Mouse (Mus musculus) forebrain, postnatal 0 days (tissue): ENCODE measurements around the gene Znrf3. TPM values are rescaled to one million over a fixed set of nuclear protein-coding genes. Genes with fewer than 3 reads are reported as not detected.
A peak's percentile ranks its signal among the peaks of the same experiment; 100 is the strongest.

ENCODE experiments used
- ATAC-seq: fragments of 200-750 bp; cut with Nextera tagmentation; 2 replicates; pipeline ENCODE4 v1.8.0; 2017; ENCODE audit warnings: mild to moderate bottlenecking, moderate library complexity
- DNase-seq: peaks from one replicate; pipeline ENCODE4 v3.0.0-alpha.2; 2015
- H3K27ac ChIP-seq: fragments of 300-500 bp; sonication (generic); 2 replicates; pipeline ENCODE4 v1.5.1; 2014; ENCODE audit warnings: low read depth, mild to moderate bottlenecking, antibody characterized with exemption, low read length, moderate library complexity, mixed read lengths
- H3K27me3 ChIP-seq: fragments of 300-500 bp; sonication (generic); 2 replicates; pipeline ENCODE4 v1.6.1; 2014; ENCODE audit warnings: mild to moderate bottlenecking, low read length, mixed read lengths; ENCODE audit not compliant: insufficient read depth
- H3K36me3 ChIP-seq: fragments of 300-500 bp; sonication (generic); 2 replicates; pipeline ENCODE4 v1.6.1; 2014; ENCODE audit warnings: mild to moderate bottlenecking, moderate library complexity; ENCODE audit not compliant: insufficient read depth
- H3K4me1 ChIP-seq: fragments of 300-500 bp; sonication (generic); 2 replicates; pipeline ENCODE4 v1.6.1; 2014; ENCODE audit warnings: antibody characterized with exemption; ENCODE audit not compliant: insufficient read depth
- H3K4me2 ChIP-seq: fragments of 300-500 bp; sonication (generic); 2 replicates; pipeline ENCODE4 v1.6.1; 2014; ENCODE audit warnings: low read depth, mild to moderate bottlenecking, moderate library complexity
- H3K4me3 ChIP-seq: fragments of 300-500 bp; sonication (generic); 2 replicates; pipeline ENCODE4 v1.5.1; 2014; ENCODE audit warnings: low read depth, low read length, mixed read lengths
- H3K9ac ChIP-seq: fragments of 300-500 bp; sonication (generic); 2 replicates; pipeline ENCODE4 v1.6.1; 2014; ENCODE audit warnings: mild to moderate bottlenecking
- H3K9me3 ChIP-seq: fragments of 300-500 bp; sonication (generic); 2 replicates; pipeline ENCODE4 v1.6.1; 2016; ENCODE audit warnings: low read length
- CTCF ChIP-seq: sonication (generic); IDR thresholded peaks from 2 replicates; pipeline ENCODE4 v1.5.1; 2016; ENCODE audit warnings: antibody characterized with exemption, control low read depth, low read depth
- WGBS: fragments of 180-500 bp; shearing (Covaris S2); extraction: QIAGEN DNeasy Blood & Tissue Kit; methylation state at CpG from one replicate; pipeline ENCODE4 v1.1.7; 2014; 5-methylcytosine and 5-hydroxymethylcytosine counted together
- polyA plus RNA-seq: library from polyadenylated mRNA; unstranded; fragments of >200 nt; fragmentation: Nextera tagmentation; extraction: Ambion mirVana; gene quantifications from 2 replicates; pipeline ENCODE4 v1.2.1, GENCODE M21; 2015
- total RNA-seq: library from RNA; depleted of rRNA; stranded (reverse); fragments of >200 nt; gene quantifications from 2 replicates; pipeline ENCODE4 v1.2.3, GENCODE M21; 2014

The Znrf3 gene
- total and polyA plus RNA-seq, 2 experiments from 2014 or later = 8.3 to 9.1 TPM

GRCm38 (mm10) chr11:5429396-5430190 is 15.1 kb downstream of the Znrf3 start:
- WGBS = 97% methylated on average over 4 of the region's 4 CpGs
- no peak for TF ChIP-seq CTCF
- Histone ChIP-seq H3K27ac (no peak overlapping the region), H3K9me3 (no peaks in the 10 kb centered on the region), H3K4me2 (no peak overlapping the region), H3K9ac (no peak overlapping the region), H3K4me3 (no peak overlapping the region), H3K36me3 (no peaks in the 10 kb centered on the region), H3K27me3 (no peaks in the 10 kb centered on the region), H3K4me1 (no peaks in the 10 kb centered on the region)
- ATAC-seq = no peak
- DNase-seq = no peak

DNA sequence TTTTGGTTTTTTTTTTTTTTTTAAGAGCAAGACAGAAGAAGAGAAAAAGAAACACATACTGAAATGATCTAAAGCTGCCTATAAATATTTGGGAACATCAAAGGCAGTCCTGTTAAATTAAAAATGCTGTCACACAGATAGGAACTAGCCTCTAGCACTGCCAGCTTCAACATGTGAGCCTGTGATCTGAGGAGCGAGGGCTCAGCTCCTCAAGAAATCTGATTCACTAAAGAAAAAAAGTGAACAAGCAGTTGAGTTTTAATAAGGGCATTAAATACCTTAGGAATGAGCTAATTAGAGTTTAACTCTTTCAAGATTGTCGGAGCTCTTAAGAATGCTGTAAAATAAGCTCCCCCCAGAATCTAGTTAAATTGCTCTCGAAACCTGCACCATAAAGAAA is 17.4 kb downstream of the Znrf3 start:
- 30% methylated on average over 3 of the region's 3 CpGs for WGBS
- Histone ChIP-seq H3K4me2 (no peak overlapping the region), H3K9ac (no peak overlapping the region), H3K4me1 (peaks cover 5% of the 10 kb centered on the region; the same call in 1 of the 2 replicates), H3K9me3 (no peaks in the 10 kb centered on the region), H3K27ac (no peak overlapping the region), H3K27me3 (no peaks in the 10 kb centered on the region), H3K4me3 (no peak overlapping the region), H3K36me3 (no peaks in the 10 kb centered on the region)
- ATAC-seq (no peak), DNase-seq (no peak)
- TF ChIP-seq CTCF = no peak

GRCm38 (mm10) chr11:5426317-5426716 is 18.3 kb downstream of the Znrf3 start:
- peaks cover 11% of the 10 kb centered on the region for H3K4me1 ChIP-seq
- H3K36me3 ChIP-seq = no peaks in the 10 kb centered on the region
- no peaks in the 10 kb centered on the region for H3K9me3 ChIP-seq
- no peak overlapping the region for H3K4me2 ChIP-seq
- DNase-seq = no peak
- no peak overlapping the region for H3K27ac ChIP-seq
- no peaks in the 10 kb centered on the region for H3K27me3 ChIP-seq
- WGBS = 92% methylated on average over 2 of the region's 2 CpGs
- TF ChIP-seq CTCF = no peak
- H3K4me3 ChIP-seq = no peak overlapping the region
- no peak for ATAC-seq
- H3K9ac ChIP-seq = no peak overlapping the region

DNA sequence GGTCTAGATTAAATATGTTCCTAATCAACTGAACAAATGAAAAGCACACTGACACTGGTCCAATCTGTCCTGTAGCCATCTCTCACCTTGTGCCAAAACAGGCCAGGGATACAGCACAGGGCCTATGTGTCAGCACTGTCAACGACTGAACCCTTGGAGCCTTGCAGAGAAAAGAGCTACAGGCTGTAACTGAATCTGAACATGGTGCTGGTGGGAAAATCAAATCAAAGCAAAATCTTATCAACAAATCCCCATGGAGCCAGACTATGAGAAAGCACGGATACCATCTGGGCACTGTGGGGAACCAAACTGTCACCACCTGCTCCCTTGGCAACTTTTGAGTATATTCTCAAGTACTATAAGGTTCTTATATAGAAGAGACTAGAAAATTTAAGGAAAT is 19.5 kb downstream of the Znrf3 start:
- H3K4me1 ChIP-seq = peaks cover 11% of the 10 kb centered on the region
- H3K27me3 ChIP-seq = no peaks in the 10 kb centered on the region
- TF ChIP-seq CTCF = no peak
- ATAC-seq (peak; percentile 76), DNase-seq (peak; percentile 85)
- H3K36me3 ChIP-seq = no peaks in the 10 kb centered on the region
- H3K4me3 ChIP-seq = no peak overlapping the region
- H3K9me3 ChIP-seq = no peaks in the 10 kb centered on the region
- H3K9ac ChIP-seq = no peak overlapping the region
- H3K27ac ChIP-seq = no peak overlapping the region
- no peak overlapping the region for H3K4me2 ChIP-seq
- WGBS = 36% methylated on average over 2 of the region's 2 CpGs

GRCm38 (mm10) chr11:5424185-5424584 is 20.5 kb downstream of the Znrf3 start:
- no peaks in the 10 kb centered on the region for H3K27me3 ChIP-seq
- WGBS = 77% methylated on average over 4 of the region's 4 CpGs
- H3K27ac ChIP-seq = no peak overlapping the region
- H3K9me3 ChIP-seq = no peaks in the 10 kb centered on the region
- no peak for TF ChIP-seq CTCF
- no peak overlapping the region for H3K4me3 ChIP-seq
- no peak overlapping the region for H3K4me2 ChIP-seq
- H3K9ac ChIP-seq = no peak overlapping the region
- DNase-seq = no peak
- peaks cover 14% of the 10 kb centered on the region for H3K4me1 ChIP-seq
- ATAC-seq = no peak
- no peaks in the 10 kb centered on the region for H3K36me3 ChIP-seq

DNA sequence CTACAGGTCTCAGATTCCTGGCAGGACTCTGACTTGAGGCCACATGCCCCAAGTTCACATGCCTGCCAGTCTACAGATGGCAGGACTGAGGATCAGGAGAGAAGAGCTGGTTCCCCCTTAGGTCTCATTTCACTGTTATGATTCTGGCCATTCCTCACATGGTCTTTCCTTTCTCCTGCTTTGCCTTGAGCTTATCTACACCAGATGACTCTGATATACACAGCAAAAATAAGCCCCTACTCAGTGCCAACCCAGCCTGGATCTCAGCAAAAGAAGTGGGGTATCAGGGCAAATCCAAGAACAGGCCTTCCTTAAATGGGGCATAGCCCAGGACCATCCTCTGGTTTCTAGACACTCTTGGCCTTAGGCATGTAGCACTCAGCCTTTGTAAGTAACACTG is 21.6 kb downstream of the Znrf3 start:
- Histone ChIP-seq H3K4me2 (no peak overlapping the region), H3K36me3 (no peaks in the 10 kb centered on the region), H3K4me3 (no peak overlapping the region), H3K9ac (no peak overlapping the region), H3K27me3 (no peaks in the 10 kb centered on the region), H3K9me3 (no peaks in the 10 kb centered on the region), H3K4me1 (peaks cover 14% of the 10 kb centered on the region), H3K27ac (no peak overlapping the region)
- DNase-seq (no peak), ATAC-seq (no peak)
- no peak for TF ChIP-seq CTCF

- WGBS = 23% methylated on average over 1 of the region's 1 CpGs
- no peak for ATAC-seq
- no peak for TF ChIP-seq CTCF
- no peak overlapping the region for H3K9ac ChIP-seq
- no peaks in the 10 kb centered on the region for H3K36me3 ChIP-seq
- no peak for DNase-seq
- H3K4me1 ChIP-seq = peaks cover 14% of the 10 kb centered on the region
- no peaks in the 10 kb centered on the region for H3K27me3 ChIP-seq
- H3K27ac ChIP-seq = no peak overlapping the region
- no peak overlapping the region for H3K4me2 ChIP-seq
- H3K4me3 ChIP-seq = no peak overlapping the region
- no peaks in the 10 kb centered on the region for H3K9me3 ChIP-seq
Observed at GRCm38 (mm10) chr11:5422252-5422636, 22.4 kb downstream of the Znrf3 start.
